Mouse (Mus musculus): ENCODE data around the gene Olfr1511. TPM values are rescaled to one million over a fixed set of nuclear protein-coding genes. Genes with fewer than 3 reads are reported as not detected.

Olfr1511 gene
- polyA plus RNA-seq, 1 experiment = not detected

DNA sequence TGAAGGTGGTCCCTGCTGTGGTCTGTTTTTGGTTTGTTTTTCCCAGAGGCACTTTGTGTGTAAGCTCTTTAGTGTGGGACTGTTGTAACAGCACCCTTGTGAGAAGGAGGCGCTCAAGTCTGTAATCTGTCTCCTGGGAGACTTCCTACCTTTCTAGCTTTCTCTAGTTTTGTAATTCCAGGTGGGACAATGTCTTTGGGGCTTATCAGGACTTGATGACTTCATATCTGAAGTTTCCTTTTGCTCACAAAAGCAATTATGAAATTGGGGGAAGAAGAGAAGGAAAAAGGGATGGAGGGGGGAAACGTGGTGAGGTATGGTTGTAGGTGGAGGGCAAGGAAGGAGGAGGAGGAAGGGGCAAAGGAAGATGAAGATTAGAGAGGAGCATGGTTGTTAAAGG is 18.1 kb downstream of the Olfr1511 start, which contains the start of gene Olfr1512:
Gene Olfr1512 (minus strand): TSS at position 101 of the 400 bp plus-strand sequence.
- Histone ChIP-seq H3K27me3 (ENCODE audit: control insufficient read depth, insufficient read depth, insufficient read length) (no peaks in the 10 kb centered on the region), H3K79me3 (ENCODE audit: low read depth) (no peaks in the 10 kb centered on the region), H3ac (ENCODE audit: control insufficient read depth, insufficient read length, low read depth) (no peak within 1 kb of the TSS), H3K36me3 (ENCODE audit: control insufficient read depth, insufficient read depth) (no peaks in the 10 kb centered on the region), H3K79me2 (ENCODE audit: control insufficient read depth, insufficient read depth) (no peaks in the 10 kb centered on the region), H3K4me3 (ENCODE audit: insufficient read depth, poor library complexity, severe bottlenecking) (no peak within 1 kb of the TSS)
- no peak for TF ChIP-seq CEBPB (IDR thresholded peaks at IDR 0.05; ENCODE audit: low read depth)

DNA sequence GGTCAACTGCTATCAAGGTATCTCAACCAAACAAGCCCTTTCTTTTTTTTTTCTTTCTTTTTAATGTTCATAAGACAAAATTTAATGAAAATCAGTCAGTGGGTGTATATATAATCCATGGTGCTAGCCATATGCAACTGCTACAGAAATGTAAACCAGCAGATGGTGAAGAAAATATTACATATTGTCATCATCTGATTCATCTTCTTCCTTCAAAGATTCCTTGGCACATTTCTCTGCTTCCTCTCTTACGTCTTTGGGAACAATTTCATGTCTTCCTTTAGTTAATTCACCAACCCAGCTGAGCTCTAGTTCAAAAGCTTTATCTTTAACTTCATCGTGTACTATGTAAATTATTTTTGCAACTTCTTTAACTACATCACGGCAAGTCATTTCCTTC is 28.4 kb downstream of the Olfr1511 start:
- Histone ChIP-seq H3ac (ENCODE audit: control insufficient read depth, insufficient read length, low read depth) (no peak overlapping the region), H3K79me3 (ENCODE audit: low read depth) (no peaks in the 10 kb centered on the region), H3K4me3 (ENCODE audit: insufficient read depth, poor library complexity, severe bottlenecking) (no peak overlapping the region), H3K79me2 (ENCODE audit: control insufficient read depth, insufficient read depth) (no peaks in the 10 kb centered on the region), H3K36me3 (ENCODE audit: control insufficient read depth, insufficient read depth) (no peaks in the 10 kb centered on the region), H3K27me3 (ENCODE audit: control insufficient read depth, insufficient read depth, insufficient read length) (no peaks in the 10 kb centered on the region)
- TF ChIP-seq CTCF (IDR thresholded peaks at IDR 0.05; ENCODE audit: control insufficient read depth, insufficient read depth, insufficient read length) = no peak
- TF ChIP-seq MAX (IDR thresholded peaks at IDR 0.05) = no peak
- TF ChIP-seq MYOD1 (IDR thresholded peaks at IDR 0.05; ENCODE audit: control insufficient read depth, insufficient read length, low read depth) = no peak
- no peak for TF ChIP-seq USF1 (IDR thresholded peaks at IDR 0.05; ENCODE audit: low read depth)
- TF ChIP-seq CEBPB (IDR thresholded peaks at IDR 0.05; ENCODE audit: low read depth) = no peak
- no peak for TF ChIP-seq FOSL1 (IDR thresholded peaks at IDR 0.05; ENCODE audit: insufficient read depth, low read length, poor library complexity, severe bottlenecking)
- TF ChIP-seq MYOG (IDR thresholded peaks at IDR 0.05; ENCODE audit: control insufficient read depth, extremely low read depth, insufficient read length) = no peak

DNA sequence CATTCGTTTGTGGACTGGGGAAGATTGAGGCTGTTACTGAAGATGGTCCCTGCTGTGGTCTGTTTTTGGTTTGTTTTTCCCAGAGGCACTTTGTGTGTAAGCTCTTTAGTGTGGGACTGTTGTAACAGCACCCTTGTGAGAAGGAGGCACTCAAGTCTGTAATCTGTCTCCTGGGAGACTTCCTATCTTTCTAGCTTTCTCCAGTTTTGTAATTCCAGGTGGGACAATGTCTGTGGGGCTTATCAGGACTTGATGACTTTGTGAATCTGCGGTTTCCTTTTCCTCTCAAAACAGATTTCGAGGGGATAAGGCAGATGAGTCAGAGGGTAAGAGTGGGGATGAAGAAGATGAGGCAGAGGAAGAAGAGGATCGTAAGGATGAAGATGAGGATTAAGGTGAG is 40.9 kb downstream of the Olfr1511 start, which contains the start of gene Olfr1513:
Gene Olfr1513 (minus strand): TSS at position 101 of the 400 bp plus-strand sequence.
- no peak within 1 kb of the TSS for H3ac ChIP-seq (ENCODE audit: control insufficient read depth, insufficient read length, low read depth)
- no peaks in the 10 kb centered on the region for H3K79me2 ChIP-seq (ENCODE audit: control insufficient read depth, insufficient read depth)
- H3K36me3 ChIP-seq (ENCODE audit: control insufficient read depth, insufficient read depth) = no peaks in the 10 kb centered on the region
- H3K79me3 ChIP-seq (ENCODE audit: low read depth) = no peaks in the 10 kb centered on the region
- H3K4me3 ChIP-seq (ENCODE audit: insufficient read depth, poor library complexity, severe bottlenecking) = no peak within 1 kb of the TSS
- TF ChIP-seq MAX (IDR thresholded peaks at IDR 0.05) (no peak), CTCF (IDR thresholded peaks at IDR 0.05; ENCODE audit: control insufficient read depth, insufficient read depth, insufficient read length) (no peak), CEBPB (IDR thresholded peaks at IDR 0.05; ENCODE audit: low read depth) (no peak), USF1 (IDR thresholded peaks at IDR 0.05; ENCODE audit: low read depth) (no peak), MYOD1 (IDR thresholded peaks at IDR 0.05; ENCODE audit: control insufficient read depth, insufficient read length, low read depth) (no peak), FOSL1 (IDR thresholded peaks at IDR 0.05; ENCODE audit: insufficient read depth, low read length, poor library complexity, severe bottlenecking) (no peak), MYOG (IDR thresholded peaks at IDR 0.05; ENCODE audit: control insufficient read depth, extremely low read depth, insufficient read length) (no peak)
- no peaks in the 10 kb centered on the region for H3K27me3 ChIP-seq (ENCODE audit: control insufficient read depth, insufficient read depth, insufficient read length)

Other genes with a start within 250 kb of the Olfr1511 start
- gene Supt16, start 200.0 kb downstream of the Olfr1511 start, polyA plus RNA-seq (2012; fragmentation: generic; extraction: Trizol) = 25.3 TPM
- 23.0 TPM for gene Chd8, start 139.6 kb downstream of the Olfr1511 start, polyA plus RNA-seq (2012; fragmentation: generic; extraction: Trizol)
- gene Tox4, start 118.2 kb downstream of the Olfr1511 start, polyA plus RNA-seq (2012; fragmentation: generic; extraction: Trizol) = 18.3 TPM
- 5.5 TPM for gene Rab2b, start 117.8 kb downstream of the Olfr1511 start, polyA plus RNA-seq (2012; fragmentation: generic; extraction: Trizol)
- 33.3 TPM for gene Mettl3, start 92.3 kb downstream of the Olfr1511 start, polyA plus RNA-seq (2012; fragmentation: generic; extraction: Trizol)
- gene Sall2, start 68.6 kb downstream of the Olfr1511 start, polyA plus RNA-seq (2012; fragmentation: generic; extraction: Trizol) = 6.7 TPM
- gene Olfr1513, start 41.0 kb downstream of the Olfr1511 start, polyA plus RNA-seq (2012; fragmentation: generic; extraction: Trizol) = not detected
- not detected for gene Olfr1512, start 18.2 kb downstream of the Olfr1511 start, polyA plus RNA-seq (2012; fragmentation: generic; extraction: Trizol)
- gene Olfr1510, start 17.0 kb upstream of the Olfr1511 start, polyA plus RNA-seq (2012; fragmentation: generic; extraction: Trizol) = not detected
- not detected for gene Olfr1509, start 45.6 kb upstream of the Olfr1511 start, polyA plus RNA-seq (2012; fragmentation: generic; extraction: Trizol)
- not detected for gene Olfr1508, start 70.1 kb upstream of the Olfr1511 start, polyA plus RNA-seq (2012; fragmentation: generic; extraction: Trizol)
- not detected for gene Olfr1507, start 98.4 kb upstream of the Olfr1511 start, polyA plus RNA-seq (2012; fragmentation: generic; extraction: Trizol)

Measured in C2C12 (cell line).